Mouse (Mus musculus): ENCODE measurements around the gene Cela2a.

Cela2a gene

DNA sequence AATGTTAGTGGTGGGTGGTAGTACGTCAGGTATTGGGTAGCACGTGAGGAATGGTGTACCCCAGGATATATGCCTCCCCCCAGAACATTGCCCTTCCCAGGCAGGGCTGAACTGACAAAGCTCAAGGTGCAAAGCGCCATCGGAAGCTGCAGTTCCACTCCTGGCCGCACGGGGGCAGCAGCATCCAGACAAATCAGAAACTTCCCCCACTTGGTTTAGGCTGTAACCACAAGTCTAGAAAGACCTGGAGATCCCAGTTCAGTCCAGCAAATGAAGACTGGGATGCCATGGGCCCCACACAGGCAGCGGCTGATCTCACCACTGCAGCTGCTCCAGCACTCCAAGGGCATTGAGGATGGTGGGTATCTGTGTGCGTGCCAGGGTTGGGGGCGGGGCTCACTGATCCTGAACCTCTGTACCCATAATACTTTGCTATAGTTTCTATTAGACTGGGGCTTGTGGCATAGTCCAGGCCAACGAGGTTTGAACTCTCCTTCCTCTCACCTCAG lies 31.5 kb upstream of the Cela2a start:
- DNase-seq, result peak; percentile 83

DNA sequence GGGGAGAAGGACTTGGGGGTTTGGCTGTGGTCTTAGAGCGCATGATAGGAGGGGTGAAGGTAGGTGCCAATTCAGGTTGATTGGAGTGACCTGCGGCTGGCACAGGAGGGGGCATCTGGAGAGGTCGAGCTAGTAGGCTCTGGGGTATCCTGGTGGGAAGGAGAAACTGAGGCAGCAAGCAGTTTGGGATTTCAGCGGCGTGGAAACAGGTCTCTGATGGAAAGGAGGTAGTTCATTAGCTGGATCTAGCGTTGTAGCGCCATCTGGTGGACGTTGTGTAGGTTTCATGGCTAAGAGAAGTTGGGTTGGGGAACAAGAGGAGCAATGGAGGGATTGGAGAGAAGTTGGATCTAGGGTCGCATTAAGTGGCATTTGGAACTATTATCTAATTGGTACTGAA lies 27.5 kb upstream of the Cela2a start:
- no peak for DNase-seq

GRCm38 (mm10) chr4:141845999-141846398 lies 20.0 kb upstream of the Cela2a start, which contains the start of gene Ctrc:
Ctrc (minus strand) TSS chr4:141846359.
- DNase-seq, result no peak

GRCm38 (mm10) chr4:141834536-141835095 lies 8.7 kb upstream of the Cela2a start:
- no peak for DNase-seq

GRCm38 (mm10) chr4:141833911-141834310 lies 8.0 kb upstream of the Cela2a start:
- DNase-seq, result peak; percentile 66

DNA sequence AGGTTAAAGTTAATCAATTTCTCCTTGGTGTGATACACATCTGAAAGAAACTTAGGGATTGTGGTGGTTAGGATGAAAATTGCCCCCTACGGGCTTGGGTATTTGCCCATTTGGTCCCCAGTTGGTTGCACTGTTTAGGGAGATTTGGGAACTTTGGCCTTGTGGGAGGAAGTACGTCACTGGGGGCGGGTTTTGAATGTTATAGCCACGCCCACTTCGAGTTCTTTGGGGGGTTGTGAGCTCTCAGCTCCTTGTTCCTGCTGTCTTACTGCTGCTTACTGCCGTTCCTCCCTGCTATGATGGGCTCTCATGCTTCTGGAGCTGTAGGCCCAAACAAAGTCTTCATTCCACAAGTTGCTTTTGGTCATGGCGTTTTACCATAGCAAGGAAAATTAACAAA lies 5.4 kb upstream of the Cela2a start:
- DNase-seq, result no peak

- DNase-seq, result no peak
Observed at GRCm38 (mm10) chr4:141830381-141830780, 4.4 kb upstream of the Cela2a start.

DNA sequence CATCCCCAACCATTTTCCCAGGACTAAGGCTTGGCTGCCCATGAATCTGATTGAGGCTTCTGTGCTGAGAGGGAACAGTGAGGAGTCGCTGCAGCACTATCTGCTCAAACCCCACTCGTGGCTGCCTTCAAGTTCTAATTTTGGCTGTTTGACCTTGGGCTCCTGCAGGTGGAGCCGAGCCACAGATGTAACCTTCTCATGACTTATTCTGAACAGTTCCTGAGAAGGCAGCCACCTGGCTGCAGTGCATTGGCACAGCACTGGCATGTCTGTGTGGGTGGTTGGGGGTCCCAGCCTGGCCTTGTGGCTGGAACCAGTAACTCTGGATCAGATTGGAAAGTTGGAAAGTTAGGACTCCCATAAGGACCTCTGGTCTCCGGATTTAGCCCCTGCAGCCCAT lies 2.2 kb upstream of the Cela2a start:
- DNase-seq, result no peak

GRCm38 (mm10) chr4:141827401-141827800 lies 1.4 kb upstream of the Cela2a start:
- DNase-seq, result no peak

DNA sequence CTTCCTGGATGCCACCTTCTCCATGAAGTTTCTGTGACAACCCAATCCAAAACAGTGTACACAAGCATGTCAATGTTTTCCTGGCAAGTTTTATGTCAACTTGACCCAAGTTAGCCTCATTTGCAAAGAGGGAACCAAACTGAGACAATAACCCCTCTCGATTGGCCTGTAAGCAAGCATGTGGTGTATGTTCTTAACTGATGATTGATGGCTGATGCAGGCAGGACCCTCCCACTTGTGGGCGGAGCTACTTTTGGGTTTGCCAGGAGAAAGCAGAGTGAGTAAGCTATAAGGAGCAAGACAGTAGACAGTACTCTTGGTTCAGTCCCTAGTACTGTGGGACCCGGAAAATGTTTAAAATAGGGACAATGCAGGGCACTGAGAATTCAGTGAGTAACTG lies 3.0 kb downstream of the Cela2a start:
- no peak for DNase-seq

- no peak for DNase-seq
Observed at GRCm38 (mm10) chr4:141822089-141822488, 3.9 kb downstream of the Cela2a start.

GRCm38 (mm10) chr4:141821178-141821577 lies 4.8 kb downstream of the Cela2a start:
- DNase-seq, result no peak

DNA sequence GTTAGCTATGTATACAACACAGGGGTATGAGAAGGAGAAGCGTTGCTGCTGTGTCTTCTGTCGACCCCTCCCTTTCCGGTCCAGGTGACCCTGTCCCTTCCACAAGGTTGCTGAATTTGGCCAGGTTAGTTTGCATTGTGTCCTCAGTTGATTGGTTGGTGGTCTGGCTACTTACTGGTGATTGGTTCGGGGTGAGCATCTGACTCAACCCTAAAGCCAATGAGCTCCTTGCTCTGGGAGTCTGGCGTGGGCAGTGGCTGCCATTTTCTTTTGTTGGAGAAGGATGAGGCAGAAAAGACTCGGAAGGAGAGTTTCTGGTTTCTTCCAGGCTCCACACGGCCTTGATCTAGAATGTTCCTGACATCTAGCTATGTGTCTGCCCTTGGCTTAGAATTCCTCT lies 6.6 kb downstream of the Cela2a start:
- DNase-seq, result no peak

DNA sequence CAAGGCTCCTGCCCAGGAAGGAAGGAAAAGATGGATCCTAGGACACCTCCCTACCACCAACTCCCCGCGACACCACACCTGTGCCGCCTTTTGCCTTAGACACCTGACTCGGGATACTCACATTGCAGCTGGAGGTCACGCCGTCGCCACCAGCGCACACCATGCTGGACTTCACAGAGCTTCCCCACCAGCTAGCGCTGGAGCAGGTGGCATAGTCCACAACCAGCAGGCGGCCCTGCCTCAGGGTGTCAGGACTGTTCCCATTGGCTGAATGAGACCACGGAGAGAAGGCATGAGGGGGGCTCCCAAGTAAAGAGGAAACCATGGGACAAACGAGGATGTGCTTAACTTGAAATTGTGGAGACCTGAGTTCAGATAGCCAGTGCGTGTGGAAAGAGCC lies 7.1 kb downstream of the Cela2a start:
- no peak for DNase-seq

GRCm38 (mm10) chr4:141817706-141818105 lies 8.3 kb downstream of the Cela2a start:
- no peak for DNase-seq

GRCm38 (mm10) chr4:141816776-141817655 lies 8.9 kb downstream of the Cela2a start:
- no peak for DNase-seq

GRCm38 (mm10) chr4:141816267-141816666 lies 9.7 kb downstream of the Cela2a start:
- no peak for DNase-seq

DNA sequence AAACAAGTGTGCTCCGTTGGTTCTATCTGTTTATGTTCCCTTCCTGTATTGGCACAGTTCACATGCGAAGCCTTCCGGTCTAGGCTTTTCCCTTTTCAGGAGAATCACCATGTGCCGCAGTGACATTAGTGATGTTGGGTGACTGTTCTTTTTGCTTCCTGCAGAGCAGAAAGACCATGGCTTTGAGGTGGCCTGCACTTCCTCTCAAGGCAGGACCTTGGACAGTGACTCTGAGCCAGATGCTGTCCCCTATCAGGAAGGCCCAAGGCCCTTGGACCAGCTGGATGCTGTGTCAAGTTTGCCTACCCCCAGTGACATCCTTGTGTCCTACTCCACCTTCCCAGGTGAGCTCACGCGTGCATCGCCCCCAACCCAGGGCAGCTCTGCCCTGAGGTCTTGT lies 14.6 kb downstream of the Cela2a start:
- no peak for DNase-seq

DNA sequence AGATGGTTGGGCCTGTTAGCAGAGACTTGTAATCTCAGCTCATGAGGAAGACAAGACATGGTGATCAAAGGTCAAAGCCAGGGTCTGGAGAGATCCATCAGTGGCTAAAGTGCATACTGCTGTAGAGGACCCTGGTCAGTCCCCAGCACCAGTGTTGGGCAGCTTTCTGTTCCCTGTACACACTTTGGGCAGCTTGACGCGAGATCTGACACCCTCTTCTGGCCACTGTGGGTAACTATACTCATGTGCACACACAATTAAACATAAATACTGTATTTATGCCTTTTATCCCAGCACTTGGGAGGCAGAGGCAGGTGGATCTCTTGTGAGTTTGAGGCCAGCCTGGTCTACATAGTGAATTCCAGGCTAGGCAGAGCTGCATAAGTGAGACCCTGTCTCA lies 15.0 kb downstream of the Cela2a start:
- DNase-seq, result no peak

DNA sequence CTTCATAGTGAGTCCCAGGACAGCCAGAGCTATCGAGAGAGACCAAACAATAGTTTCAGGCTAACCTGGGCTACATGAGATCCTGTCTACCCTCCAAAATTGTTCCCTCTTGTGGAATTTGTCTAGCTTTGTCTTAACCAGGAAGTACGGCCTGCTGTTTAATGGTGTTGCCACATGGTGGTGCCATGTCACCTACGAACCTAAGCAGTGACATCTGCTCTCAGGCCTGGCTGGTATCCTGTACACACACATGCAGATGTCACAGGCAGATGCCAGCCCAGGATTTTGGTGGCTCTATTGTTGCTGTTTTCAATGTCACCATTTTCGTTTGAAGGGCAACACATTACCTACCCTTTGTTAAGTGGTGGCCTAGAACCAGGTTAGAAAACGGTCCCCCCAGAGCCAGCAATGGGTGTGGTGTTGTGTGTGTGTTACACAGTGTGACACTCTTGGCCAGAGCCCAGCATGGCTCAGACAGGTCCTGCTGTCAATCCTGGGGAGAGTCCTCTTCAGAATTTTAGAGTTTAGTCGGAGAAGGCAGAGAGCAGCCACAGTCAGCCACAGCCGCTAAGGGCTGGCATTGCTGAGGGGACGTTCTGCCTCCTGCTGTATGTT lies 16.0 kb downstream of the Cela2a start:
- no peak for DNase-seq

GRCm38 (mm10) chr4:141805886-141806285 lies 20.1 kb downstream of the Cela2a start:
- DNase-seq, result no peak

DNA sequence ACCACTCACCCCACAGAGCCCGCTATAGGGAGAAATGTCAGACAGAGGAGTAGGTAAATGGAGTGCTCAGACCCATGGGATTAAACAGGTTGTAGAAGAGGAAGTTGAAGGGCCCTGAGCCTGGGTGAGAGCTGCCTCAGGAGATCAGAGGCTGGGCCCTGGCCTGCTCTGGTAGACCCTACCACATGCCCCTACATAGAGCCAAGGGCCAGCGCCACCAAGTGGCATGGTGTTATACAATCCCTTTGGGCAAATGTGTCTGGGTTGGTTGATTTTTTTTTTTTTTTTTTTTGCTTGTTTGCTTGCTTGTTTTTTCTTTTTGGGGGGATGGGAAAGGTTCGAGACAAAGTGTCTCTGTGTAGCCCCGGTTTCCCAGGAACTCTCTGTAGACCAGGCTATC lies 21.9 kb downstream of the Cela2a start:
- DNase-seq, result no peak

GRCm38 (mm10) chr4:141797545-141797944 lies 28.4 kb downstream of the Cela2a start:
- no peak for DNase-seq

DNA sequence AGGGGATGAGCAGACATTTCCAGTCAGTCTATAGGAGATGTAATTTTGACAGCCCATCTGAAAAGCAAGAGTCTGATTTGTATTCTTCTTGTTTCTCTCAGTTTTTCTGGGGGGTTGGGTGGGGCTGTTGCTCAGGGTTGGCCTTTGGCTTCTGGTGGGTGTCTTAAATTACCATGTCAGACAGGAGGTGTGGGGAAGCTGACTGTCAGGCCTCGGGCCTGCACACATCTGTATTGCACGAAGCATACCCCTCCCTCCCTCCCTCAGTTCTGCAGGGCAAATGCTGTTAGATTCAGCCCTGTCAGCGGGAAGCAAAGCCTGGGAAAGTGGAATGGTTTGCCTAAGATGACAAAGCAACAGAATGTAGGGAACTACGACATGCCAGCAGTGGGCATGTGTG lies 29.0 kb downstream of the Cela2a start:
- no peak for DNase-seq
